19 mouse cellular contexts compared by ENCODE assay signal in the genomic region with DNA sequence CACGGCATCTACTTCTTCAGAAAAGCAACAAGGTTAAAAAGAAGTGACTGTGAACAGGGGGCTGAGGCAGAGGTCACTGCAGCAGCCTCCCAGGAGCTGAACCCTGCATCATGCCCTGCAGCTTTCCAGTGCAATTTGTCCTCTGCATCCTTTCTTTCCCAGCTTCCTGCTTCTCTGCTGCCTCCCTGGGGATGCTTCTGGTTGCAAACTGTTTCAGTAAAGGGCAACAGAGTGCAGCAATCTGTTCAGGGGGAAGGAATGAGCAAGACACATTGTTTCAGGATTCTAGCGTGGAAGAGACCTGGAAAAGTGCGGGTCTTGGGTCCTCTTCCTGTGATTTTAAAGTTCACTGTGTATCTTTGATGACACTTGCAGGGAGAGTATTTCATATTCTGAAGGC.
DNase-seq lines count a peak whose midpoint lies in the region; ATAC-seq and TF ChIP-seq lines count a peak whose summit lies in the region.
"Had no signal": no experiment of that assay in that cellular context is flagged by ENCODE, and none has a peak within 500 bp of the region (broad histone marks: within the 10 kb centered on the region; RNA-seq: fewer than 3 reads in every experiment).

No protein-coding gene starts in this region.

- DNase-seq in cerebellum, adult 18-20 months = peak; percentile 24 to 29
- no peak for DNase-seq in cerebellum, adult 8-10 months
- peak; percentile 14 to 17 for DNase-seq in layer of hippocampus, adult 2 months (ENCODE audit: low spot score in 2 of 2)
- no peak for DNase-seq in layer of hippocampus, postnatal 25 days (ENCODE audit: extremely low spot score in 1 of 2, low spot score in 1 of 2)
- DNase-seq in neural tube, embryonic 10.5 days (ENCODE audit: extremely low spot score, low spot score) = no peak
- no peak for DNase-seq in thymus, adult 18-20 months
- no peak for DNase-seq in left cerebral cortex, postnatal 4 days
- DNase-seq: adrenal gland, adult 2 months; gastrocnemius, postnatal 36 days; heart, postnatal 10 days; kidney, adult 2 months; kidney, postnatal 14 days; liver; liver, postnatal 0 days; right cerebral cortex, adult 18-20 months had no signal

- intact Hi-C loops in left cerebral cortex, postnatal 4 days (cut with DNase I) = no loop called here

- ATAC-seq in neural tube, embryonic 12.5 days (ENCODE audit: low FRiP score, low read depth) = no peak
- ATAC-seq: liver, postnatal 0 days had no signal

- H3K36me3 ChIP-seq in neural tube, embryonic 12.5 days = no peaks in the 10 kb centered on the region
- H3K36me3 ChIP-seq: embryonic facial prominence, embryonic 13.5 days; forebrain, embryonic 10.5 days had no signal

- TF ChIP-seq CTCF in layer of hippocampus, adult 2 months (conservative IDR thresholded peaks at IDR 0.05) = no peak

- peak overlapping the region; percentile 36; the same call in 1 of the 2 replicates for H3K27ac ChIP-seq in layer of hippocampus, adult 2 months
- H3K27ac ChIP-seq in neural tube, embryonic 12.5 days = peak overlapping the region; percentile 17; the same call in 1 of the 2 replicates
- H3K27ac ChIP-seq: embryonic facial prominence, embryonic 13.5 days; forebrain, embryonic 10.5 days had no signal

- H3K27me3 ChIP-seq in neural tube, embryonic 12.5 days (replicated peaks) = no peaks in the 10 kb centered on the region
- H3K27me3 ChIP-seq: CH12.LX; embryonic facial prominence, embryonic 13.5 days had no signal

- peaks cover 7% of the 10 kb centered on the region; the same call in 1 of the 2 replicates for H3K4me1 ChIP-seq in neural tube, embryonic 12.5 days

- H3K9ac ChIP-seq in neural tube, embryonic 12.5 days = no peak overlapping the region
- H3K9ac ChIP-seq: embryonic facial prominence, embryonic 13.5 days; liver, postnatal 0 days had no signal

- no peaks in the 10 kb centered on the region for H3K9me3 ChIP-seq in neural tube, embryonic 12.5 days
- H3K9me3 ChIP-seq: embryonic facial prominence, embryonic 13.5 days; forebrain, embryonic 10.5 days had no signal

- no peak overlapping the region for H3K4me3 ChIP-seq in layer of hippocampus, adult 2 months
- no peak overlapping the region for H3K4me3 ChIP-seq in neural tube, embryonic 12.5 days
- H3K4me3 ChIP-seq: embryonic facial prominence, embryonic 13.5 days; forebrain, embryonic 10.5 days had no signal

- H3K4me2 ChIP-seq in neural tube, embryonic 12.5 days (replicated peaks) = no peak overlapping the region
- H3K4me2 ChIP-seq: embryonic facial prominence, embryonic 13.5 days had no signal

- 65% methylated on average over 3 of the region's 3 CpGs for WGBS in neural tube, embryonic 12.5 days

Comparison
In these comparisons a context has a peak if more than half of its experiments do, and no peak if none do; other contexts are left out.
1. DNase-seq: peak in cerebellum, adult 18-20 months (2 of 2) and layer of hippocampus, adult 2 months (2 of 2); none in cerebellum, adult 8-10 months (single experiment), layer of hippocampus, postnatal 25 days (0 of 2), neural tube, embryonic 10.5 days (single experiment), thymus, adult 18-20 months (0 of 2) and left cerebral cortex, postnatal 4 days (single experiment).